Mouse (Mus musculus): ENCODE data around the gene Trim45. TPM values are rescaled to one million over a fixed set of nuclear protein-coding genes. Genes with fewer than 3 reads are reported as not detected.

Trim45 gene
- polyA plus RNA-seq, 1 experiment from 2014 or later = 3.2 TPM

DNA sequence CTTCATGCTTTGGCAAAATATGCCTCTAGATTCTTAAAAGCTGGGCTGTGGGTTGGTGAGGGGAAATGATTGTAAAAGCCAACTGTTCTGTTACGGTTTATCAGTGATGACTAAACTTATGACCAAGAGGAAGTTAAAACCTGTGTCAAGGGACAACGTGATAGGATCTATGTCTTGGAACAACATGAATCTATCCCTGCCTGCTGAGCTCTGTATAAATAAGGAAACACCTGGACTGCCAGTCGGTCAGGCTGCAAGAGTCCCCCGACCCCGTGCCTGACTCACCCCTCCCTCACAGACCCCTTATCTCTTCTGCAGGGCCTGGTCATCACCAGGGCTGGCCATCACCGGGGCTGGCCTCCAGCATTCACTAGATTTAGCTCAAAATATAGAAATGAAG is 15.9 kb upstream of the Trim45 start:
- Histone ChIP-seq H3K4me3 (ENCODE audit: low read length) (no peak overlapping the region), H3K27ac (ENCODE audit: low read depth, low read length) (no peak overlapping the region), H3K4me2 (replicated peaks; ENCODE audit: low read depth, low read length) (no peak overlapping the region), H3K9me3 (ENCODE audit: control insufficient read depth, low read length) (no peaks in the 10 kb centered on the region), H3K9ac (ENCODE audit: low read depth, low read length) (no peak overlapping the region), H3K36me3 (ENCODE audit: control insufficient read depth, insufficient read depth, low read length) (no peaks in the 10 kb centered on the region), H3K4me1 (ENCODE audit: control insufficient read depth, insufficient read depth, low read length) (no peaks in the 10 kb centered on the region), H3K27me3 (ENCODE audit: control insufficient read depth, insufficient read depth, low read length) (no peaks in the 10 kb centered on the region)
- WGBS = 28% methylated on average over 6 of the region's 6 CpGs
- no peak for ATAC-seq (ENCODE audit: low FRiP score, low TSS enrichment)

DNA sequence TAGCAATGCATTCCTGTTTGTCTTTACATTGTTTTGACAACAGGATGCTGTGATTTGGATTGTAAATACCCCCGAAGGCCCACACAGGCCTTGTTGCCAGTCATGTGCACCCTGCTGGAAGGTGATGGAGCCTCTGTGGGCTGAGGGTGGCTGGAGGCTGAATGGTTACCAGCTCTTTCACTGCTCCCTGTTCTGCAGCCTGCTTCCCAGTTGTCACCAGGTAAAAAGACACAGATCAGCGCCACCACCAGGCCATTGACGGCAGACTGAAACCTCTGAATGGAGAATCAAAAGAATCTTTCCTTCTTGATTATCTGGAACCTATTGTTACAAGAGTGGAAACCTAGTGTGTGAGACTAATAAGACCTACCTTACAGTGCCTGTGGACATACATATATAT is 15.1 kb upstream of the Trim45 start:
- Histone ChIP-seq H3K4me2 (replicated peaks; ENCODE audit: low read depth, low read length) (no peak overlapping the region), H3K4me3 (ENCODE audit: low read length) (no peak overlapping the region), H3K9ac (ENCODE audit: low read depth, low read length) (no peak overlapping the region), H3K36me3 (ENCODE audit: control insufficient read depth, insufficient read depth, low read length) (no peaks in the 10 kb centered on the region), H3K4me1 (ENCODE audit: control insufficient read depth, insufficient read depth, low read length) (no peaks in the 10 kb centered on the region), H3K27me3 (ENCODE audit: control insufficient read depth, insufficient read depth, low read length) (no peaks in the 10 kb centered on the region), H3K27ac (ENCODE audit: low read depth, low read length) (no peak overlapping the region), H3K9me3 (ENCODE audit: control insufficient read depth, low read length) (no peaks in the 10 kb centered on the region)
- no peak for ATAC-seq (ENCODE audit: low FRiP score, low TSS enrichment)
- 33% methylated on average over 3 of the region's 3 CpGs for WGBS

DNA sequence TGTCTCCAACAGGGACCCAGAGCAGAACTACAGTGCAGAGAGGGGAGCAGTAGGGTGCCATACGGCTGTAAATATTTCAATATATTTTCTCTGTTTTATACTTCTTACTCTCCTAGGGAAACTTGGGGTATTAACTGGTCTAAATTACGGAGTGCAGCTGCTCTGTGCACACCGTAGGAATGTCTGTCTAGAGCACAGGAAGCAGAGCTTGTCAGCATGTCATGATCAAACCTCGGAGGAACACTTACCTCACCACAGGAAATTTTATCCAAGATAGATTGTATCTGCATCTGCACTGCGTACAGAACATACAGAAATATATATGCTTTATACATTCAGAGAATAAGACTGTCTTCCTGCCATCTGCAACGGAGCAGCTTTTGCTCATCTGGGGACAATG is 13.4 kb upstream of the Trim45 start:
- H3K36me3 ChIP-seq (ENCODE audit: control insufficient read depth, insufficient read depth, low read length) = no peaks in the 10 kb centered on the region
- H3K9me3 ChIP-seq (ENCODE audit: control insufficient read depth, low read length) = no peaks in the 10 kb centered on the region
- H3K27me3 ChIP-seq (ENCODE audit: control insufficient read depth, insufficient read depth, low read length) = no peaks in the 10 kb centered on the region
- no peak overlapping the region for H3K27ac ChIP-seq (ENCODE audit: low read depth, low read length)
- WGBS = 38% methylated on average over 6 of the region's 6 CpGs
- H3K4me1 ChIP-seq (ENCODE audit: control insufficient read depth, insufficient read depth, low read length) = no peaks in the 10 kb centered on the region
- no peak overlapping the region for H3K4me3 ChIP-seq (ENCODE audit: low read length)
- H3K4me2 ChIP-seq (replicated peaks; ENCODE audit: low read depth, low read length) = no peak overlapping the region
- no peak overlapping the region for H3K9ac ChIP-seq (ENCODE audit: low read depth, low read length)
- ATAC-seq (ENCODE audit: low FRiP score, low TSS enrichment) = no peak

DNA sequence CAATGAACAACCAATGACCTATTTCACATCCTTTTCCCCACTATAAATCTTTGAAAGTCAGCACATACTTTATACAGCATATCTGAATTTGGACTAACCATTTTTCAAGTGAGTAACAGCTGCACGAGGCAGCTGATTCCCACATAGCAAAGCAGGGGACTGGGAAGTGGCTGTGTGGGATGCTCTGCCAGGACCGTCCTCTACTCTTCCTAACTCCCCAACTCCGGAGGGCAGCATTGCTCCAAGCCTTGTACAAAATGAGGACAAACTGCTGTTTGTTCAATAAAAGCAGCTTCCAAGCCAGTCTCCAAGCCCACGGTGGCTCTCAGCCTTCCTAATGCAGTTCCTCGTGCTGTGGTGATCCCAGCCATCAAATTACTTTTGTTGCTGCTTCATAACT is 11.4 kb upstream of the Trim45 start:
- Histone ChIP-seq H3K9ac (ENCODE audit: low read depth, low read length) (no peak overlapping the region), H3K4me1 (ENCODE audit: control insufficient read depth, insufficient read depth, low read length) (no peaks in the 10 kb centered on the region), H3K4me3 (ENCODE audit: low read length) (no peak overlapping the region), H3K36me3 (ENCODE audit: control insufficient read depth, insufficient read depth, low read length) (no peaks in the 10 kb centered on the region), H3K9me3 (ENCODE audit: control insufficient read depth, low read length) (no peaks in the 10 kb centered on the region), H3K27ac (ENCODE audit: low read depth, low read length) (no peak overlapping the region; the same call in 1 of the 2 replicates), H3K27me3 (ENCODE audit: control insufficient read depth, insufficient read depth, low read length) (no peaks in the 10 kb centered on the region), H3K4me2 (replicated peaks; ENCODE audit: low read depth, low read length) (no peak overlapping the region)
- no peak; the same call in 1 of the 2 replicates for ATAC-seq (ENCODE audit: low FRiP score, low TSS enrichment)
- 44% methylated on average over 5 of the region's 5 CpGs for WGBS

DNA sequence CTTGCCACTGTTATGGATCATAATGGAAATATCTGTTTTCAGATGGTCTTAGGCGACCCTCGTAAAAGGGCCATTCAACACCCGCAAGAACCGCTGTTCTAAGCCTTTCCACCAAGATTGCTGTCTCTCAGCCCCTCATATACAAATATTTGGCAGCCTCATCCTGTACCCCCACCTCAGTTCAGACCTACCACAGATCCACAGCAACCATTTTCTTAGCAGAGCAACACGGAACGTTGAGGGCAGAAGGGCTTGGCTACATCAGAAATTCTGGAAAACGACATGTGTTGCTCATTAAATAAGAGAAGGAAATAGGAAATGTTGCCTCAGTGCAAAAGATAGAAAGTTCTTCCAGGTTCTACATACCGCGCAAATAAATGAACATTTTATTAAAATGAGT is 11.0 kb upstream of the Trim45 start:
- H3K27ac ChIP-seq (ENCODE audit: low read depth, low read length) = no peak overlapping the region; the same call in 1 of the 2 replicates
- no peaks in the 10 kb centered on the region for H3K4me1 ChIP-seq (ENCODE audit: control insufficient read depth, insufficient read depth, low read length)
- H3K9me3 ChIP-seq (ENCODE audit: control insufficient read depth, low read length) = no peaks in the 10 kb centered on the region
- no peak overlapping the region for H3K4me3 ChIP-seq (ENCODE audit: low read length)
- no peaks in the 10 kb centered on the region for H3K27me3 ChIP-seq (ENCODE audit: control insufficient read depth, insufficient read depth, low read length)
- H3K4me2 ChIP-seq (replicated peaks; ENCODE audit: low read depth, low read length) = no peak overlapping the region
- WGBS = 61% methylated on average over 9 of the region's 9 CpGs
- H3K9ac ChIP-seq (ENCODE audit: low read depth, low read length) = no peak overlapping the region
- no peaks in the 10 kb centered on the region for H3K36me3 ChIP-seq (ENCODE audit: control insufficient read depth, insufficient read depth, low read length)
- ATAC-seq (ENCODE audit: low FRiP score, low TSS enrichment) = no peak

DNA sequence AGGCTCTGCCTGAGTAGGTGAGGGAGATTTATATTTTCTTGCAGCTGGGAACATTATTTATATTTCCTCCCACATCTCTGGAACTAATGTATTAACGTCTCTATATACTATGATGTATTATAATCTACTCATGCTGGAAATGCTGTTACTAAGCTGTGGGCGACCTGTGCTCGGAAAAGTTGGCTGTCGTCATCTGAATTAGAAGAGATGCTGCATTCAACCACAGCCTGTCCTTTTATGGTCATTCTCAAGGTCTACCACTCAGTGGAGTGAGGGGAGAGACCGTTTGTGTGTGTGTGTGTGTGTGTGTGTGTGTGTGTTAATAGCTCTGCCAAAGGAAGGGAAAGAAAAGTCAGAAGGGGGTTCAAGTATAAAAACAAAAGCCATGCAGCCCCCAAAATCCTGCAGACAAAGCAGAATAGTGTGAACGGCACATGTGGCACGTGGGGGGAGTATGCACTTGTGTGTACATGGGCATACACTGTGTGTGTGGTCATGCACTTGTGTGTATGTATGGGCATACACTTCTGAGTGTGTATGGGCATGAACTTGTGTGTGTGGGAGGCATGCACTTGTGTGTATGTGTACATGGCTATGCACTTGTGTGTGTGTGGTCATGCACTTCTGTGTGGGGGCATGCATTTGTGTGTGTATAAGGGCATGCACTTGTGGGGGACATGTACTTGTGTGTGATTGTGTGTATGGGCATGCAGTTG is 10.3 kb upstream of the Trim45 start:
- ATAC-seq (ENCODE audit: low FRiP score, low TSS enrichment) = peak; percentile 40
- Histone ChIP-seq H3K4me1 (ENCODE audit: control insufficient read depth, insufficient read depth, low read length) (no peaks in the 10 kb centered on the region), H3K27ac (ENCODE audit: low read depth, low read length) (no peak overlapping the region), H3K36me3 (ENCODE audit: control insufficient read depth, insufficient read depth, low read length) (no peaks in the 10 kb centered on the region), H3K4me3 (ENCODE audit: low read length) (no peak overlapping the region), H3K4me2 (replicated peaks; ENCODE audit: low read depth, low read length) (no peak overlapping the region), H3K9me3 (ENCODE audit: control insufficient read depth, low read length) (no peaks in the 10 kb centered on the region), H3K9ac (ENCODE audit: low read depth, low read length) (no peak overlapping the region), H3K27me3 (ENCODE audit: control insufficient read depth, insufficient read depth, low read length) (no peaks in the 10 kb centered on the region)
- WGBS = 60% methylated on average over 7 of the region's 7 CpGs

DNA sequence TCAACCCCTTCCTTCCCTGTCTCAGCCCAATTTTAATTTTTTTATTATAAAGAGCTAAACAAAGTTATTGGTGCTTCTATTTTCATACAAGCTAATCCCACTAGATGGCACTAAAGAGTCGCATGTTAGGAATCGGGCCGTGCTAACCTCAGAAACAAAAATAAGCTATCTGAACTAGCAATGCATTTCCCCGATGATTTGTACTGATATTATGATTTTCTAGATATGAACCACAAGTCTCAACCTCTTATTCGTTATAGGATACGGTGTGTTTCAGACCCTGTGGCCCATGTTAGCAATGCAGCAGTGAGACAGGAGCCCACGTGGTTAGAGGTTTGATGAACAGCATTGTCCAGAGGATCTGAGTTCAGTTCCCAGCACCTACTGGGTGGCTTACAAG is 5.2 kb upstream of the Trim45 start:
- 16% methylated on average over 7 of the region's 7 CpGs for WGBS
- H3K4me2 ChIP-seq (replicated peaks; ENCODE audit: low read depth, low read length) = no peak overlapping the region
- H3K9ac ChIP-seq (ENCODE audit: low read depth, low read length) = no peak overlapping the region
- no peaks in the 10 kb centered on the region for H3K36me3 ChIP-seq (ENCODE audit: control insufficient read depth, insufficient read depth, low read length)
- ATAC-seq (ENCODE audit: low FRiP score, low TSS enrichment) = no peak
- no peaks in the 10 kb centered on the region for H3K9me3 ChIP-seq (ENCODE audit: control insufficient read depth, low read length)
- H3K27ac ChIP-seq (ENCODE audit: low read depth, low read length) = no peak overlapping the region
- no peaks in the 10 kb centered on the region for H3K27me3 ChIP-seq (ENCODE audit: control insufficient read depth, insufficient read depth, low read length)
- H3K4me1 ChIP-seq (ENCODE audit: control insufficient read depth, insufficient read depth, low read length) = peaks cover 3% of the 10 kb centered on the region; the same call in 1 of the 2 replicates
- H3K4me3 ChIP-seq (ENCODE audit: low read length) = no peak overlapping the region

DNA sequence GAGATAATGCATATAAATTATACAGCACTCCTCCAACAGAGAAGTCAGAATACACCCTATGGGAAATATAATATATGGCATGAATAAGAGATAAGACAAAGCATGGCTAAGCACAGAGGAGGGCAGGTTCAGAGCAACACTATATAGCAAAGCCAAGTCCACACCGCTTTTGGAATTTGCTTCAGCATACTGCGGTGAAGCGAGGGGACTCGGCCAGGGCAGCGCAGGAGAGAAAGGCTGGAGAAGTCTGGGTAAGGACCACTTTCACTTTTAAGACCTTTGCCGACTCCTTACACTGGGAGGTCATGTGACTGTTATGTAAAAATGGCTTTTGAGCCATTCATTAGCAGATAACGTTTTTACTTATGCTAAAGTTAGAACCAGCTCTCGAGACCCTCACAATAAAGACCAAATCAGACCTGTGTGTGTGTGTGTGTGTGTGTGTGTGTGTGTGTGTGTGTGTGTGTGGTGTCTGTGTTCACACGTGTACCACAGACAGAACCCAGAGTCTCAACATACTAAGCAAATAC is 1.3 kb upstream of the Trim45 start:
- Histone ChIP-seq H3K27me3 (ENCODE audit: control insufficient read depth, insufficient read depth, low read length) (no peaks in the 10 kb centered on the region), H3K4me3 (ENCODE audit: low read length) (no peak overlapping the region), H3K27ac (ENCODE audit: low read depth, low read length) (no peak overlapping the region), H3K9me3 (ENCODE audit: control insufficient read depth, low read length) (no peaks in the 10 kb centered on the region), H3K9ac (ENCODE audit: low read depth, low read length) (no peak overlapping the region), H3K4me1 (ENCODE audit: control insufficient read depth, insufficient read depth, low read length) (peaks cover 16% of the 10 kb centered on the region), H3K36me3 (ENCODE audit: control insufficient read depth, insufficient read depth, low read length) (0 out of 2 replicates have a peak, but pooled peaks cover 2% of the 10 kb centered on the region), H3K4me2 (replicated peaks; ENCODE audit: low read depth, low read length) (no peak overlapping the region)
- ATAC-seq (ENCODE audit: low FRiP score, low TSS enrichment) = no peak
- 83% methylated on average over 9 of the region's 9 CpGs for WGBS

DNA sequence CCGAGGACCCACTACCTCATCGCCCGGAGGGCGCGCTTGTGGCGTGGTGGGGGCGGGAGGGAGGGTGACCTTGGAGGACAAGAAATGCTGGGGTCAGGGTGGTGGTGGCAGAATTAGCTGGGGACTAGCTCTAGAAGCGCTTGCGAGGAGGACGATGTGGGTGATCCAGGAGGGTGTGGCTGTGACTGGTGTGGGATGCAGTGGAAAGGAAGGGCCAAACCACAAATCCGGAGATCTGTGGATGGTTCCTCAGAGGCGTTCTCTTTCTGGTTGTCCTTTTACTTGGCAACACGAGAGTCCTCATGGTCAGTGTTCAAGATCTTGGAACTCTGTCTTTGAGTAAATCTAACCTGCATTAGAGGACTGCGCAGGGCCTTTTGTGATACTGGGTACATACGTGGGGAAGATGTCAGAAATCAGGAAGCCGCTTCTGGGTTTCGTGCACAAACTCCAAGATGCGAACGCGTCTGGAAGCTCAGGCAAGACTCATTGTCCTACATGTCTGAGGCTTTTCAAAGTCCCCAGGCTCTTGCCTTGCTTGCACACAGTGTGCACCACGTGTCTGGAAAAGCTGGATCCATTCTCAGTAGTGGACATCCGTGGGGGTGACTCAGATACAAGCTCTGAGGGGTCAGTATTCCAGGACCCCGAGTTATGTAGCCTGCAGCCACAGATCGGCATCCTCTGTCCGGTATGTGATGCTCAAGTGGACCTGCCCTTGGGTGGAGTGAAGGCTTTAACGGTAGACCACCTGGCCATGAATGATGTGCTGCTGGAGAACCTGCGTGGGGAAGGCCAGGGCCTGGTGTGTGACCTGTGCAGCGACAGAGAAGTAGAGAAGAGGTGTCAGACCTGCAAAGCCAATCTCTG is 739 bp downstream of the Trim45 start:
- H3K4me1 ChIP-seq (ENCODE audit: control insufficient read depth, insufficient read depth, low read length) = peaks cover 16% of the 10 kb centered on the region
- H3K27me3 ChIP-seq (ENCODE audit: control insufficient read depth, insufficient read depth, low read length) = no peaks in the 10 kb centered on the region
- H3K4me3 ChIP-seq (ENCODE audit: low read length) = peak overlapping the region; percentile 57
- H3K27ac ChIP-seq (ENCODE audit: low read depth, low read length) = 0 out of 2 replicates have a peak overlapping the region, but pooled peaks have one; percentile 3
- H3K4me2 ChIP-seq (replicated peaks; ENCODE audit: low read depth, low read length) = peak overlapping the region; percentile 72
- peak overlapping the region; percentile 75 for H3K9ac ChIP-seq (ENCODE audit: low read depth, low read length)
- H3K36me3 ChIP-seq (ENCODE audit: control insufficient read depth, insufficient read depth, low read length) = 0 out of 2 replicates have a peak, but pooled peaks cover 4% of the 10 kb centered on the region
- H3K9me3 ChIP-seq (ENCODE audit: control insufficient read depth, low read length) = no peaks in the 10 kb centered on the region
- 34% methylated on average over 28 of the region's 28 CpGs for WGBS
- peak; percentile 68 for ATAC-seq (ENCODE audit: low FRiP score, low TSS enrichment)
